Mouse (Mus musculus): ENCODE measurements around the gene Dnajc6.

- TF ChIP-seq POLR2A (IDR thresholded peaks at IDR 0.05; ENCODE audit: control insufficient read depth, extremely low read depth, insufficient read depth, low read length, poor library complexity) (no peak), CTCF (IDR thresholded peaks at IDR 0.05; ENCODE audit: borderline replicate concordance, control insufficient read depth, extremely low read depth, insufficient read depth, low read length, poor library complexity) (no peak)
These were observed 120.1 kb downstream of the Dnajc6 start for GRCm38 (mm10) chr4:101616520-101616919.
